Mouse (Mus musculus) stomach, postnatal 0 days (tissue): ENCODE results near the gene Snd1.

ENCODE experiments used
- CTCF ChIP-seq: IDR thresholded peaks from 2 replicates; pipeline ENCODE4 v1.5.1; 2016; ENCODE audit warnings: antibody characterized with exemption, low read depth, mild to moderate bottlenecking, moderate library complexity
- EP300 ChIP-seq: optimal IDR thresholded peaks from 2 replicates; pipeline ENCODE3; 2016; ENCODE audit warnings: antibody characterized with exemption

DNA sequence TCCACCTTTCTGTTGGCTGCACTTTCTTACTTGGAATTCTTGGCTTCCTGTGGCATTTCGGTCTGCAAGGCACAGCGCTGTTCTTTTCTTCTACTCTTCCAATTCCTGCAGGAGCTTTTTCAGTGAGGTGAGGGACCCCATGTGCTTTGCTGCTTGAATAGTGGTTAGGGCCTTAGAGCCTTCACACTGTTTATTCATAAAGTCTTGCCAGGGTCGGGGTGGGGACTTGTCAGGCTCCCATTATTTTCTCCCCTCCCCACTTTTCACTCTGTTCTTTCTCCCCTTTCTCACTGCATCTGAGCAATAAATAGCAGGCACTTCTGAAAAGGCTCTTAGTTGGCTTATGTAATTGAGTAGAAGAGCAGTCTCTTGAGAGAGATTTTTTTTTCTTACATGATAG lies 143.4 kb downstream of the Snd1 start:
- TF ChIP-seq CTCF (no peak), EP300 (no peak)
